Mouse (Mus musculus) ES-E14 (cell line): ENCODE results near the gene Epha7. TPM values are rescaled to one million over a fixed set of nuclear protein-coding genes. Genes with fewer than 3 reads are reported as not detected.
A peak's percentile ranks its signal among the peaks of the same experiment; 100 is the strongest.

ENCODE experiments used
- DNase-seq: peaks from one replicate; pipeline ENCODE4 v3.0.0-alpha.2; 2013; ENCODE audit warnings: low read depth, low spot score
- H3K27ac ChIP-seq: 2 replicates; pipeline ENCODE4 v1.5.1; 2012; ENCODE audit warnings: low read depth, mild to moderate bottlenecking, low read length, moderate library complexity, mixed read lengths; ENCODE audit not compliant: poor library complexity, insufficient read depth, severe bottlenecking
- H3K36me3 ChIP-seq: 2 replicates; pipeline ENCODE4 v1.6.1; 2012; ENCODE audit warnings: mild to moderate bottlenecking, low read length, moderate library complexity, mixed read lengths; ENCODE audit not compliant: control insufficient read depth, poor library complexity, insufficient read depth, severe bottlenecking
- H3K4me1 ChIP-seq, 2 experiments: fragments of 150-350 bp in 1 of 2; sonication (generic) in 1 of 2; 2 replicates each; pipeline ENCODE4 v1.6.1; 2012; ENCODE audit warnings: low read length in 2 of 2, mild to moderate bottlenecking in 1 of 2, mixed read lengths in 1 of 2; ENCODE audit not compliant: control insufficient read depth in 2 of 2, insufficient read depth in 2 of 2, poor library complexity in 1 of 2
- H3K4me3 ChIP-seq, 2 experiments: fragments of 150-350 bp in 1 of 2; sonication (generic) in 1 of 2; 2 replicates each; pipeline ENCODE4 v1.5.1; 2012; ENCODE audit warnings: low read length in 2 of 2, low read depth in 1 of 2, mild to moderate bottlenecking in 1 of 2, mixed read lengths in 1 of 2; ENCODE audit not compliant: insufficient read depth in 1 of 2, poor library complexity in 1 of 2, severe bottlenecking in 1 of 2
- H3K9ac ChIP-seq: 2 replicates; pipeline ENCODE4 v1.6.1; 2012; ENCODE audit warnings: low read depth, mild to moderate bottlenecking, low read length, mixed read lengths; ENCODE audit not compliant: poor library complexity, insufficient read depth, severe bottlenecking
- H3K9me3 ChIP-seq: fragments of 150-350 bp; sonication (generic); 2 replicates; pipeline ENCODE4 v1.6.1; 2012; ENCODE audit warnings: low read depth, mild to moderate bottlenecking, low read length; ENCODE audit not compliant: control insufficient read depth, insufficient read depth
- CHD2 ChIP-seq: IDR thresholded peaks from 2 replicates; pipeline ENCODE4 v1.6.1; 2014; ENCODE audit warnings: mild to moderate bottlenecking, low read depth, low read length, inconsistent platforms
- HCFC1 ChIP-seq: IDR thresholded peaks from 2 replicates; pipeline ENCODE4 v1.6.1; 2012; ENCODE audit warnings: low read length, inconsistent platforms, borderline replicate concordance; ENCODE audit not compliant: insufficient read depth
- MAFK ChIP-seq: IDR thresholded peaks from 2 replicates; pipeline ENCODE4 v1.6.1; 2014; ENCODE audit warnings: mild to moderate bottlenecking, low read depth, low read length, inconsistent platforms; ENCODE audit not compliant: insufficient read depth
- ZC3H11A ChIP-seq: IDR thresholded peaks from 2 replicates; pipeline ENCODE4 v1.6.1; 2012; ENCODE audit warnings: low read depth, mild to moderate bottlenecking, inconsistent platforms, low read length, borderline replicate concordance
- ZNF384 ChIP-seq: IDR thresholded peaks from 2 replicates; pipeline ENCODE4 v1.6.1; 2012; ENCODE audit warnings: low read depth, low read length, inconsistent platforms
- in situ Hi-C, 2 experiments: fragments of 600-800 bp; cut with MboI; formaldehyde crosslinking; loops; one replicate each; pipeline ENCODE4 v1.15.1; 2025; ENCODE audit warnings: low sequenced_read_pairs in 2 of 2, inconsistent platforms in 1 of 2; ENCODE audit not compliant: unreplicated experiment in 2 of 2
- total RNA-seq: library from RNA; depleted of rRNA; stranded (reverse); fragments of 300-350 nt; gene quantifications from 2 replicates; pipeline ENCODE4 v1.2.3, GENCODE M21; 2012; rRNA removed

Epha7 gene
- total RNA-seq: 4.4 and 4.8 TPM in 2 replicates

DNA sequence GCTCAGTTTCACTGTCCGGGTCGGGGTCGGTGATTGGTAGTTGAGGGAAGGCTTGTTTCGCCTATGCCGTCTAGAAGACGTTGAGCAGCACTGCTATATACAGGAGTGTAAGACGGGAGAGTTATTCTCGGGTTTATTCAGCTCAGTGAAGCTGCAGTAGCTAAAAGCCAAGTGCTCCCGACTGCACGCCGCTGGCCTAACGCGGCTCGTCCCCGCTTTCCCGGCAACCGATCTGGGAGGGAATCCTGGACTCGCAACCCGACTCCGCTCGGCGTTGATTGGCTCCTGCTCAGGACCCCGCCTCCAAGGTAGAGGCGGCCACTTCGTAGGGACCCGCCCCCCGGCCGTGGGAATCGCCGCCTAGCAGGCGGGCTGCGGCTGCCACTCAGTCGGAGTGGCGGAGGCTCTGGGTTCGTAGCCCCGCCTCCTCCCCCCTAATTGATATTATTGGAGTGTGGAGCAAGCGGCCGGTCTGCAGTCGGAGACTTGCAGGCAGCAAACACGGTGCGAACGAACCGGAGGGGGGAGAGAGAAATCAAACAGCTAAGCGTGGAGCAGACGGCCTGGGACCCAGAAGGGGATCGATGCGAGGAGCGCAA, at the start of gene Epha7:
Gene Epha7, plus strand, starts transcription at position 441 of the 599 bp plus-strand sequence.
- no peak for TF ChIP-seq ZNF384
- TF ChIP-seq MAFK: no peak
- TF ChIP-seq HCFC1: no peak
- no peak for TF ChIP-seq CHD2
- no peak for TF ChIP-seq ZC3H11A
- no peaks in the 10 kb centered on the region for H3K36me3 ChIP-seq
- no peaks in the 10 kb centered on the region; a peak in 1 of 4 replicates for H3K4me1 ChIP-seq
- peak; percentile 88 for DNase-seq
- H3K4me3 ChIP-seq: peak within 1 kb of the TSS; percentile 79 to 84
- no peak within 1 kb of the TSS for H3K27ac ChIP-seq
- no peaks in the 10 kb centered on the region for H3K9me3 ChIP-seq
- in situ Hi-C loops: no loop called here
- peak within 1 kb of the TSS; percentile 76 for H3K9ac ChIP-seq

GRCm38 (mm10) chr4:28783961-28784360, 29.0 kb upstream of the Epha7 start:
- in situ Hi-C loops: no loop called here
- TF ChIP-seq ZC3H11A (no peak), MAFK (no peak), CHD2 (no peak), HCFC1 (no peak), ZNF384 (no peak)
- no peak overlapping the region for H3K27ac ChIP-seq

GRCm38 (mm10) chr4:28808800-28809199, 4.1 kb upstream of the Epha7 start:
- H3K9me3 ChIP-seq: no peaks in the 10 kb centered on the region
- H3K9ac ChIP-seq: no peak overlapping the region
- H3K36me3 ChIP-seq: no peaks in the 10 kb centered on the region
- H3K27ac ChIP-seq: no peak overlapping the region
- TF ChIP-seq ZNF384: no peak
- TF ChIP-seq CHD2: no peak
- TF ChIP-seq MAFK: no peak
- TF ChIP-seq ZC3H11A: no peak
- DNase-seq: no peak
- H3K4me1 ChIP-seq: no peaks in the 10 kb centered on the region
- H3K4me3 ChIP-seq: no peak overlapping the region
- in situ Hi-C loops: no loop called here

More at GRCm38 (mm10) chr4:28783961-28784360, 29.0 kb upstream of the Epha7 start:
- H3K4me3 ChIP-seq: no peak overlapping the region
- DNase-seq: no peak
- no peak overlapping the region for H3K9ac ChIP-seq
- no peaks in the 10 kb centered on the region for H3K36me3 ChIP-seq
- H3K9me3 ChIP-seq: no peaks in the 10 kb centered on the region
- no peaks in the 10 kb centered on the region; a peak in 1 of 4 replicates for H3K4me1 ChIP-seq

DNA sequence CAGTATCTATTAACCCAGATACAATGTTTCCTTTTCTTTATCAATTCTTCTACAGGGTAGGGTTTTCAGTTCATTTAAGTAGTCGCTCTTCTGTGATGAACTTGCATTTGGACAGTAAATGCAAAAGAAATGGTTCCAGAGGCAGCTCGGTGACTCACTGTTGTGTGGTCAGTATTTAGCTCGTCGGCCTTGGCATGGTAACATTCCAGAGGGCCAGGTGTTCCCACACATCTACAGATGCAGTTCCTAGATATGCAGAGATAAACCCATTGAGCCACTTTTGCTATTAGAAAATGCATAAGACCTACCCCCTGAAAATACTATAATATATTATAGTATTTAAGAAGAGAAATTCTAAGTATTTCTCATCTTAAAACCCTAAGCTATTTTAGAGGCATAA, 3.2 kb upstream of the Epha7 start:
- Histone ChIP-seq H3K36me3 (no peaks in the 10 kb centered on the region), H3K27ac (no peak overlapping the region), H3K4me3 (no peak overlapping the region), H3K4me1 (no peaks in the 10 kb centered on the region; a peak in 1 of 4 replicates), H3K9ac (no peak overlapping the region), H3K9me3 (no peaks in the 10 kb centered on the region)
- no peak for DNase-seq
- TF ChIP-seq ZC3H11A: no peak
- in situ Hi-C loops: no loop called here
